Mouse (Mus musculus) neural tube, embryonic 15.5 days (tissue): ENCODE data around the gene Gm20388. TPM values are rescaled to one million over a fixed set of nuclear protein-coding genes. Genes with fewer than 3 reads are reported as not detected.

Experiments used
- ATAC-seq: fragments of 200-750 bp; cut with Nextera tagmentation; 2 replicates; pipeline ENCODE4 v1.8.0; 2017; ENCODE audit warnings: mild to moderate bottlenecking, moderate TSS enrichment, moderate library complexity; ENCODE audit not compliant: low FRiP score
- H3K27ac ChIP-seq: fragments of 300-500 bp; sonication (generic); replicated peaks from 2 replicates; pipeline ENCODE4 v1.5.1; 2015; ENCODE audit warnings: mild to moderate bottlenecking, inconsistent platforms
- H3K27me3 ChIP-seq: fragments of 300-500 bp; sonication (generic); replicated peaks from 2 replicates; pipeline ENCODE4 v1.6.1; 2015; ENCODE audit warnings: inconsistent platforms
- H3K36me3 ChIP-seq: fragments of 300-500 bp; sonication (generic); 2 replicates; pipeline ENCODE4 v1.6.1; 2015; ENCODE audit warnings: inconsistent platforms
- H3K4me1 ChIP-seq: fragments of 300-500 bp; sonication (generic); 2 replicates; pipeline ENCODE4 v1.6.1; 2015; ENCODE audit warnings: inconsistent platforms
- H3K4me2 ChIP-seq: fragments of 300-500 bp; sonication (generic); 2 replicates; pipeline ENCODE4 v1.6.1; 2015; ENCODE audit warnings: inconsistent platforms, mild to moderate bottlenecking, moderate library complexity
- H3K4me3 ChIP-seq: fragments of 300-500 bp; sonication (generic); replicated peaks from 2 replicates; pipeline ENCODE4 v1.5.1; 2015; ENCODE audit warnings: mild to moderate bottlenecking, inconsistent platforms
- H3K9ac ChIP-seq: fragments of 300-500 bp; sonication (generic); replicated peaks from 2 replicates; pipeline ENCODE4 v1.6.1; 2015; ENCODE audit warnings: mild to moderate bottlenecking, inconsistent platforms
- H3K9me3 ChIP-seq: fragments of 300-500 bp; sonication (generic); replicated peaks from 2 replicates; pipeline ENCODE4 v1.6.1; 2016; ENCODE audit warnings: inconsistent platforms
- WGBS: fragments of 180-500 bp; shearing (Covaris S2); methylation state at CpG from one replicate; pipeline ENCODE4 v1.1.7; 2015; ENCODE audit warnings: mixed read lengths; 5-methylcytosine and 5-hydroxymethylcytosine counted together
- polyA plus RNA-seq: library from polyadenylated mRNA; unstranded; fragments of >200 nt; fragmentation: Nextera tagmentation; extraction: Ambion mirVana; gene quantifications from 2 replicates; pipeline ENCODE4 v1.2.1, GENCODE M21; 2015

Gm20388 gene
- polyA plus RNA-seq, 1 experiment from 2014 or later: not detected

- no peaks in the 10 kb centered on the region for H3K27me3 ChIP-seq
- peak overlapping the region; percentile 89 for H3K27ac ChIP-seq
- 17% methylated on average over 11 of the region's 11 CpGs for WGBS
- no peak overlapping the region for H3K4me3 ChIP-seq
- no peak for ATAC-seq
- H3K9ac ChIP-seq: no peak overlapping the region
- H3K4me2 ChIP-seq: no peak overlapping the region; the same call in none of the 2 replicates
- H3K9me3 ChIP-seq: no peaks in the 10 kb centered on the region
- no peaks in the 10 kb centered on the region for H3K36me3 ChIP-seq
- H3K4me1 ChIP-seq: peaks cover 97% of the 10 kb centered on the region
Observed at GRCm38 (mm10) chr8:122739102-122739725, 2828.6 kb downstream of the Gm20388 start.

- ATAC-seq: peak; percentile 12; the same call in 1 of the 2 replicates
- Histone ChIP-seq H3K4me2 (peak overlapping the region; percentile 39), H3K9me3 (no peaks in the 10 kb centered on the region), H3K27me3 (no peaks in the 10 kb centered on the region), H3K4me3 (no peak overlapping the region), H3K27ac (peak overlapping the region; percentile 93), H3K36me3 (no peaks in the 10 kb centered on the region), H3K9ac (peak overlapping the region; percentile 17; the same call in 1 of the 2 replicates), H3K4me1 (peaks cover 97% of the 10 kb centered on the region)
- 10% methylated on average over 19 of the region's 19 CpGs for WGBS
Observed at GRCm38 (mm10) chr8:122742471-122742870, 2831.8 kb downstream of the Gm20388 start.

GRCm38 (mm10) chr8:122745022-122745749 lies 2834.5 kb downstream of the Gm20388 start:
- Histone ChIP-seq H3K4me3 (no peak overlapping the region; the same call in 1 of the 2 replicates), H3K4me2 (peak overlapping the region; percentile 45), H3K9me3 (no peaks in the 10 kb centered on the region), H3K4me1 (peaks cover 95% of the 10 kb centered on the region), H3K27me3 (no peaks in the 10 kb centered on the region), H3K27ac (peak overlapping the region; percentile 93), H3K9ac (no peak overlapping the region), H3K36me3 (no peaks in the 10 kb centered on the region)
- WGBS: 15% methylated on average over 17 of the region's 17 CpGs
- ATAC-seq: peak; percentile 35

GRCm38 (mm10) chr8:122745750-122746275 lies 2835.2 kb downstream of the Gm20388 start:
- Histone ChIP-seq H3K27ac (peak overlapping the region; percentile 93), H3K4me3 (no peak overlapping the region; the same call in 1 of the 2 replicates), H3K27me3 (no peaks in the 10 kb centered on the region), H3K4me1 (peaks cover 95% of the 10 kb centered on the region), H3K4me2 (peak overlapping the region; percentile 45), H3K36me3 (no peaks in the 10 kb centered on the region), H3K9ac (0 out of 2 replicates have a peak overlapping the region, but pooled peaks have one; percentile 23), H3K9me3 (no peaks in the 10 kb centered on the region)
- ATAC-seq: peak; percentile 68
- 11% methylated on average over 16 of the region's 16 CpGs for WGBS

- H3K4me3 ChIP-seq: no peak overlapping the region
- 22% methylated on average over 7 of the region's 7 CpGs for WGBS
- no peaks in the 10 kb centered on the region for H3K27me3 ChIP-seq
- H3K27ac ChIP-seq: peak overlapping the region; percentile 93
- no peaks in the 10 kb centered on the region for H3K9me3 ChIP-seq
- ATAC-seq: no peak
- 0 out of 2 replicates have a peak overlapping the region, but pooled peaks have one; percentile 23 for H3K9ac ChIP-seq
- peaks cover 94% of the 10 kb centered on the region for H3K4me1 ChIP-seq
- H3K4me2 ChIP-seq: peak overlapping the region; percentile 45
- no peaks in the 10 kb centered on the region for H3K36me3 ChIP-seq
Observed at GRCm38 (mm10) chr8:122746439-122746838, 2835.8 kb downstream of the Gm20388 start.

- H3K9ac ChIP-seq: no peak overlapping the region
- no peak overlapping the region for H3K4me3 ChIP-seq
- no peaks in the 10 kb centered on the region for H3K9me3 ChIP-seq
- H3K27me3 ChIP-seq: no peaks in the 10 kb centered on the region
- H3K27ac ChIP-seq: peak overlapping the region; percentile 93
- H3K4me1 ChIP-seq: peaks cover 80% of the 10 kb centered on the region
- no peak for ATAC-seq
- no peak overlapping the region for H3K4me2 ChIP-seq
- 89% methylated on average over 1 of the region's 1 CpGs for WGBS
- H3K36me3 ChIP-seq: no peaks in the 10 kb centered on the region
Observed at GRCm38 (mm10) chr8:122747825-122748224, 2837.2 kb downstream of the Gm20388 start.

- H3K4me3 ChIP-seq: peak overlapping the region; percentile 36; the same call in 1 of the 2 replicates
- H3K36me3 ChIP-seq: no peaks in the 10 kb centered on the region
- ATAC-seq: no peak
- H3K9me3 ChIP-seq: no peaks in the 10 kb centered on the region
- 0 out of 2 replicates have a peak overlapping the region, but pooled peaks have one; percentile 35 for H3K9ac ChIP-seq
- peaks cover 66% of the 10 kb centered on the region for H3K4me1 ChIP-seq
- WGBS: 39% methylated on average over 6 of the region's 6 CpGs
- H3K27ac ChIP-seq: peak overlapping the region; percentile 93
- no peaks in the 10 kb centered on the region for H3K27me3 ChIP-seq
- peak overlapping the region; percentile 52 for H3K4me2 ChIP-seq
Observed at GRCm38 (mm10) chr8:122749333-122749958, 2838.8 kb downstream of the Gm20388 start.

- H3K4me2 ChIP-seq: peak overlapping the region; percentile 52
- H3K27ac ChIP-seq: peak overlapping the region; percentile 93
- peaks cover 47% of the 10 kb centered on the region for H3K4me1 ChIP-seq
- H3K9me3 ChIP-seq: no peaks in the 10 kb centered on the region
- peak overlapping the region; percentile 35; the same call in 1 of the 2 replicates for H3K9ac ChIP-seq
- 37% methylated on average over 5 of the region's 5 CpGs for WGBS
- H3K36me3 ChIP-seq: no peaks in the 10 kb centered on the region
- ATAC-seq: peak; percentile 62; the same call in 1 of the 2 replicates
- no peaks in the 10 kb centered on the region for H3K27me3 ChIP-seq
- H3K4me3 ChIP-seq: peak overlapping the region; percentile 36
Observed at GRCm38 (mm10) chr8:122751342-122751741, 2840.7 kb downstream of the Gm20388 start.

- ATAC-seq: peak; percentile 43; the same call in 1 of the 2 replicates
- Histone ChIP-seq H3K36me3 (no peaks in the 10 kb centered on the region), H3K27me3 (no peaks in the 10 kb centered on the region), H3K9me3 (no peaks in the 10 kb centered on the region), H3K9ac (peak overlapping the region; percentile 35), H3K27ac (peak overlapping the region; percentile 93), H3K4me3 (peak overlapping the region; percentile 36), H3K4me1 (peaks cover 38% of the 10 kb centered on the region), H3K4me2 (peak overlapping the region; percentile 52)
- WGBS: 59% methylated on average over 29 of the region's 29 CpGs
Observed at GRCm38 (mm10) chr8:122752111-122752721, 2841.6 kb downstream of the Gm20388 start.

GRCm38 (mm10) chr8:122758597-122758996 lies 2848.0 kb downstream of the Gm20388 start:
- H3K27ac ChIP-seq: no peak overlapping the region
- no peak overlapping the region for H3K9ac ChIP-seq
- H3K9me3 ChIP-seq: no peaks in the 10 kb centered on the region
- H3K27me3 ChIP-seq: no peaks in the 10 kb centered on the region
- H3K36me3 ChIP-seq: no peaks in the 10 kb centered on the region
- H3K4me3 ChIP-seq: no peak overlapping the region
- H3K4me2 ChIP-seq: no peak overlapping the region
- no peak for ATAC-seq
- H3K4me1 ChIP-seq: peaks cover 6% of the 10 kb centered on the region; the same call in 1 of the 2 replicates

- H3K27ac ChIP-seq: peak overlapping the region; percentile 23; the same call in 1 of the 2 replicates
- H3K4me2 ChIP-seq: no peak overlapping the region
- no peaks in the 10 kb centered on the region for H3K27me3 ChIP-seq
- H3K9me3 ChIP-seq: no peaks in the 10 kb centered on the region
- H3K4me3 ChIP-seq: no peak overlapping the region
- peaks cover 6% of the 10 kb centered on the region; the same call in 1 of the 2 replicates for H3K4me1 ChIP-seq
- 64% methylated on average over 7 of the region's 7 CpGs for WGBS
- no peak overlapping the region for H3K9ac ChIP-seq
- no peak for ATAC-seq
- no peaks in the 10 kb centered on the region for H3K36me3 ChIP-seq
Observed at GRCm38 (mm10) chr8:122760116-122760515, 2849.5 kb downstream of the Gm20388 start.
